Mouse (Mus musculus): ENCODE measurements around the gene Hist1h1e. TPM values are rescaled to one million over a fixed set of nuclear protein-coding genes. Genes with fewer than 3 reads are reported as not detected.

Gene Hist1h1e
- polyA plus RNA-seq, 1 experiment from 2014 or later, result 16.3 TPM

DNA sequence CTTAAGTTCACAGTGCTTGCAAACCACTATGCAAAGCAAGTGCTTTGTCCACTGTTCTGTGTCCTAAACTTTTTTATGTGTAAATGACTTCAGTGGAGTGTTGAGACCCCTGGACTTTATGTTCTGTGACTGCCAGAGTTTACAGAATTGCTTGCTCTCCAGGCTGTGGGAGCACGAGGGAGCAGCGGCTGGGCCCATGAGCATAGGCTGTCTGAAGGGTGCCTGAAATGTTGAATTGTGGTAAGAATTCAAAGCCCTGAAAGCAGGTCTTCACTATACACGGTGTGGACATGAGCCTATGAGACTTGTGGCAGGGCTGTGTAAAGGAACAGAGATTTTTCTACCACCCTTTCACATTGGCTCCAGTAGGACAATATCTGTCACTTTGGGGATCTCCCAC is 10.7 kb downstream of the Hist1h1e start:
- Histone ChIP-seq H3K27me3 (ENCODE audit: control insufficient read depth, insufficient read depth, low read length) (no peaks in the 10 kb centered on the region), H3K4me3 (ENCODE audit: low read depth, low read length) (no peak overlapping the region), H3K36me3 (ENCODE audit: control insufficient read depth, insufficient read depth, low read length) (no peaks in the 10 kb centered on the region), H3K9me3 (ENCODE audit: control insufficient read depth, low read length) (no peaks in the 10 kb centered on the region), H3K27ac (ENCODE audit: low read depth, low read length) (no peak overlapping the region), H3K4me2 (ENCODE audit: low read depth) (no peak overlapping the region), H3K4me1 (ENCODE audit: control insufficient read depth, insufficient read depth, low read length) (no peaks in the 10 kb centered on the region), H3K9ac (ENCODE audit: low read length) (no peak overlapping the region)
- 92% methylated on average over 3 of the region's 3 CpGs for WGBS
- ATAC-seq (ENCODE audit: insufficient read depth, low FRiP score, low TSS enrichment) (no peak), DNase-seq (ENCODE audit: low spot score) (no peak)

- ATAC-seq (ENCODE audit: insufficient read depth, low FRiP score, low TSS enrichment) (no peak), DNase-seq (ENCODE audit: low spot score) (no peak)
- H3K27ac ChIP-seq (ENCODE audit: low read depth, low read length), result no peak overlapping the region
- H3K4me2 ChIP-seq (ENCODE audit: low read depth), result no peak overlapping the region
- no peaks in the 10 kb centered on the region for H3K9me3 ChIP-seq (ENCODE audit: control insufficient read depth, low read length)
- H3K27me3 ChIP-seq (ENCODE audit: control insufficient read depth, insufficient read depth, low read length), result no peaks in the 10 kb centered on the region
- H3K36me3 ChIP-seq (ENCODE audit: control insufficient read depth, insufficient read depth, low read length), result no peaks in the 10 kb centered on the region
- H3K4me3 ChIP-seq (ENCODE audit: low read depth, low read length), result no peak overlapping the region
- H3K4me1 ChIP-seq (ENCODE audit: control insufficient read depth, insufficient read depth, low read length), result no peaks in the 10 kb centered on the region
- H3K9ac ChIP-seq (ENCODE audit: low read length), result no peak overlapping the region
- 80% methylated on average over 2 of the region's 2 CpGs for WGBS
Measured at GRCm38 (mm10) chr13:23610393-23610792, 12.0 kb downstream of the Hist1h1e start.

- no peak overlapping the region for H3K9ac ChIP-seq (ENCODE audit: low read length)
- no peaks in the 10 kb centered on the region for H3K36me3 ChIP-seq (ENCODE audit: control insufficient read depth, insufficient read depth, low read length)
- DNase-seq (ENCODE audit: low spot score), result no peak
- ATAC-seq (ENCODE audit: insufficient read depth, low FRiP score, low TSS enrichment), result no peak
- H3K9me3 ChIP-seq (ENCODE audit: control insufficient read depth, low read length), result no peaks in the 10 kb centered on the region
- no peaks in the 10 kb centered on the region for H3K27me3 ChIP-seq (ENCODE audit: control insufficient read depth, insufficient read depth, low read length)
- no peak overlapping the region for H3K4me2 ChIP-seq (ENCODE audit: low read depth)
- H3K4me3 ChIP-seq (ENCODE audit: low read depth, low read length), result no peak overlapping the region
- H3K4me1 ChIP-seq (ENCODE audit: control insufficient read depth, insufficient read depth, low read length), result no peaks in the 10 kb centered on the region
- H3K27ac ChIP-seq (ENCODE audit: low read depth, low read length), result no peak overlapping the region
Measured at GRCm38 (mm10) chr13:23609844-23610243, 12.5 kb downstream of the Hist1h1e start.

- DNase-seq (ENCODE audit: low spot score) (no peak), ATAC-seq (ENCODE audit: insufficient read depth, low FRiP score, low TSS enrichment) (no peak)
- Histone ChIP-seq H3K4me3 (ENCODE audit: low read depth, low read length) (no peak overlapping the region), H3K36me3 (ENCODE audit: control insufficient read depth, insufficient read depth, low read length) (no peaks in the 10 kb centered on the region), H3K9ac (ENCODE audit: low read length) (no peak overlapping the region), H3K4me1 (ENCODE audit: control insufficient read depth, insufficient read depth, low read length) (no peaks in the 10 kb centered on the region), H3K27ac (ENCODE audit: low read depth, low read length) (no peak overlapping the region), H3K27me3 (ENCODE audit: control insufficient read depth, insufficient read depth, low read length) (no peaks in the 10 kb centered on the region), H3K9me3 (ENCODE audit: control insufficient read depth, low read length) (no peaks in the 10 kb centered on the region), H3K4me2 (ENCODE audit: low read depth) (no peak overlapping the region)
- 90% methylated on average over 4 of the region's 4 CpGs for WGBS
Measured at GRCm38 (mm10) chr13:23609209-23609608, 13.1 kb downstream of the Hist1h1e start.

- no peaks in the 10 kb centered on the region for H3K9me3 ChIP-seq (ENCODE audit: control insufficient read depth, low read length)
- ATAC-seq (ENCODE audit: insufficient read depth, low FRiP score, low TSS enrichment), result no peak
- H3K4me1 ChIP-seq (ENCODE audit: control insufficient read depth, insufficient read depth, low read length), result no peaks in the 10 kb centered on the region
- no peak overlapping the region for H3K9ac ChIP-seq (ENCODE audit: low read length)
- no peak overlapping the region for H3K27ac ChIP-seq (ENCODE audit: low read depth, low read length)
- no peaks in the 10 kb centered on the region for H3K36me3 ChIP-seq (ENCODE audit: control insufficient read depth, insufficient read depth, low read length)
- no peak overlapping the region for H3K4me2 ChIP-seq (ENCODE audit: low read depth)
- no peak overlapping the region for H3K4me3 ChIP-seq (ENCODE audit: low read depth, low read length)
- H3K27me3 ChIP-seq (ENCODE audit: control insufficient read depth, insufficient read depth, low read length), result no peaks in the 10 kb centered on the region
- no peak for DNase-seq (ENCODE audit: low spot score)
- 93% methylated on average over 3 of the region's 3 CpGs for WGBS
Measured at GRCm38 (mm10) chr13:23605052-23605451, 17.3 kb downstream of the Hist1h1e start.

- Histone ChIP-seq H3K27ac (ENCODE audit: low read depth, low read length) (no peak overlapping the region), H3K27me3 (ENCODE audit: control insufficient read depth, insufficient read depth, low read length) (no peaks in the 10 kb centered on the region), H3K4me2 (ENCODE audit: low read depth) (no peak overlapping the region), H3K4me3 (ENCODE audit: low read depth, low read length) (no peak overlapping the region), H3K36me3 (ENCODE audit: control insufficient read depth, insufficient read depth, low read length) (no peaks in the 10 kb centered on the region), H3K9ac (ENCODE audit: low read length) (no peak overlapping the region), H3K4me1 (ENCODE audit: control insufficient read depth, insufficient read depth, low read length) (no peaks in the 10 kb centered on the region), H3K9me3 (ENCODE audit: control insufficient read depth, low read length) (no peaks in the 10 kb centered on the region)
- no peak for ATAC-seq (ENCODE audit: insufficient read depth, low FRiP score, low TSS enrichment)
- WGBS, result 79% methylated on average over 3 of the region's 3 CpGs
- DNase-seq (ENCODE audit: low spot score), result no peak
Measured at GRCm38 (mm10) chr13:23604452-23604851, 17.9 kb downstream of the Hist1h1e start.

GRCm38 (mm10) chr13:23603182-23603699 is 19.1 kb downstream of the Hist1h1e start:
- Histone ChIP-seq H3K9ac (ENCODE audit: low read length) (no peak overlapping the region), H3K4me2 (ENCODE audit: low read depth) (no peak overlapping the region), H3K4me1 (ENCODE audit: control insufficient read depth, insufficient read depth, low read length) (no peaks in the 10 kb centered on the region), H3K27me3 (ENCODE audit: control insufficient read depth, insufficient read depth, low read length) (no peaks in the 10 kb centered on the region), H3K4me3 (ENCODE audit: low read depth, low read length) (no peak overlapping the region), H3K27ac (ENCODE audit: low read depth, low read length) (no peak overlapping the region), H3K36me3 (ENCODE audit: control insufficient read depth, insufficient read depth, low read length) (no peaks in the 10 kb centered on the region), H3K9me3 (ENCODE audit: control insufficient read depth, low read length) (no peaks in the 10 kb centered on the region)
- DNase-seq (ENCODE audit: low spot score) (no peak), ATAC-seq (ENCODE audit: insufficient read depth, low FRiP score, low TSS enrichment) (no peak)
- WGBS, result 80% methylated on average over 7 of the region's 7 CpGs

- peak; percentile 74 for DNase-seq (ENCODE audit: low spot score)
- Histone ChIP-seq H3K4me2 (ENCODE audit: low read depth) (no peak overlapping the region), H3K4me1 (ENCODE audit: control insufficient read depth, insufficient read depth, low read length) (no peaks in the 10 kb centered on the region), H3K9ac (ENCODE audit: low read length) (no peak overlapping the region), H3K36me3 (ENCODE audit: control insufficient read depth, insufficient read depth, low read length) (no peaks in the 10 kb centered on the region), H3K9me3 (ENCODE audit: control insufficient read depth, low read length) (no peaks in the 10 kb centered on the region), H3K4me3 (ENCODE audit: low read depth, low read length) (no peak overlapping the region), H3K27ac (ENCODE audit: low read depth, low read length) (no peak overlapping the region), H3K27me3 (ENCODE audit: control insufficient read depth, insufficient read depth, low read length) (no peaks in the 10 kb centered on the region)
- ATAC-seq (ENCODE audit: insufficient read depth, low FRiP score, low TSS enrichment), result no peak
- WGBS, result 8% methylated on average over 9 of the region's 9 CpGs
Measured at GRCm38 (mm10) chr13:23597957-23598356, 24.4 kb downstream of the Hist1h1e start.

DNA sequence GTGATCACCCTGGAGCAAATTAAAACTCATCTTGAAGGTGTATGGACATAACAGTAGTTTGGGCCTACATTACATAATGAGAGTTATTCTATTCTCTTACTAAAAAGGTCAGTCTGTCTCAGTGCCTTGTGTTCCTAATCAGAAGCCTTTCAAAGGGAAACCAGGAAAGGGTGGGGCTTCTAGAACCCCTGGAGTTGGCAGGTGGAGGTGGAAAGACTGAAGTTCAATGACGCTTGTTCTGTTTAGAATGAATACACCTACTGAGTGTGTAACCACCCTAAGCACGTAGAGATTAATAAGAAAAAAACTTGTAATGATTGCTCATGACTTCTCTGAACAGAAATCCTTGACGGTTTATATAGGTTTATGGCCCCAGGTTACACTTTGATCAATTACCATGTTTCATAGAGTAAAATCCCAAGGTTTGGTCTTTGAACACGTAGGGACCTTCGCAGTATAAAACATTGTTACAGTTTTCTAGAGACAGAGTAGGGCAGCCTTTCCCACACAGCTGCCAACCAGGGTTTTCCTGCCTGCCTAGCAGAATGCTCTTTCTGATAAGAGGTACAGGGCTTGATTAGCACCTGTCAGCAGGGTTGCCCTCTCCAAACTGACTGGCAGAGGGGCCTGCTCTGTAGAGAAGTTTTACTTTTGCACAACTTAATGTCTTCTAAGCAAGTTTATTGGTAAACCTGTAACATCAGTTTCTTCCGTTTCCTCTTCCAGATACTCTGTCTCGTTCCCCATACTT is 26.6 kb downstream of the Hist1h1e start:
- H3K4me2 ChIP-seq (ENCODE audit: low read depth), result no peak overlapping the region
- no peaks in the 10 kb centered on the region for H3K4me1 ChIP-seq (ENCODE audit: control insufficient read depth, insufficient read depth, low read length)
- no peaks in the 10 kb centered on the region for H3K9me3 ChIP-seq (ENCODE audit: control insufficient read depth, low read length)
- no peak for ATAC-seq (ENCODE audit: insufficient read depth, low FRiP score, low TSS enrichment)
- H3K4me3 ChIP-seq (ENCODE audit: low read depth, low read length), result no peak overlapping the region
- 87% methylated on average over 7 of the region's 7 CpGs for WGBS
- H3K27me3 ChIP-seq (ENCODE audit: control insufficient read depth, insufficient read depth, low read length), result no peaks in the 10 kb centered on the region
- no peak overlapping the region for H3K27ac ChIP-seq (ENCODE audit: low read depth, low read length)
- no peak for DNase-seq (ENCODE audit: low spot score)
- H3K36me3 ChIP-seq (ENCODE audit: control insufficient read depth, insufficient read depth, low read length), result no peaks in the 10 kb centered on the region
- H3K9ac ChIP-seq (ENCODE audit: low read length), result no peak overlapping the region

All from neural tube, embryonic 11.5 days (tissue).